Mouse (Mus musculus): ENCODE data around the gene Zfhx3. TPM values are rescaled to one million over a fixed set of nuclear protein-coding genes. Genes with fewer than 3 reads are reported as not detected.

Gene Zfhx3
- total and polyA plus RNA-seq, 3 experiments = 0.23 to 2.5 TPM; not detected in 1

DNA sequence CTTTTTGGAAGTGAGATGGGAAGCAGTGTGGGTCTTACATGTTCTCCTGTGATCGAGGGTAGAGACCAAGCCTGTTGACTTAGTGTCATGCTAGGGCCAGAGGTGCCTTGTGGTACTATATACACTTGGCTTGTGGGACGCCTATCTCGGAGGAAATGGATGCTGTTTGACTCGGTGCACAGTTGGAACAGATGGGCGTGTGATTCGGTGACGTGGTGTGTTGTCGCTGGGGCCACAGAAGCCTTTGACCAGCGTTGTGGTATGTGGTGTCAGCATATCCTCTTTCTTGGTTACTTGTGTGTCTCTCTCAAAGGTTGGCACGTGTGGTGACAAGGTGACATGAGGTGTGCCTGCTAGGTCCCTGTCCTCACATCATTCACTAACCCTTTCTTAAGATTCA, 795.7 kb downstream of the Zfhx3 start:
- Histone ChIP-seq H3K27me3 (ENCODE audit: control insufficient read depth in 1 of 2, insufficient read depth in 2 of 2, low read length in 2 of 2) (no peaks in the 10 kb centered on the region), H3K27ac (ENCODE audit: control insufficient read depth, low read depth, low read length) (no peak overlapping the region), H3K36me3 (ENCODE audit: control insufficient read depth in 1 of 2, insufficient read depth in 2 of 2, low read length in 2 of 2) (no peaks in the 10 kb centered on the region), H3K9ac (ENCODE audit: control insufficient read depth, low read depth, low read length, poor library complexity, severe bottlenecking) (no peak overlapping the region), H3K9me3 (replicated peaks; ENCODE audit: insufficient read depth, low read length) (no peaks in the 10 kb centered on the region), H3K4me1 (ENCODE audit: control insufficient read depth in 1 of 2, insufficient read depth in 2 of 2, low read length in 2 of 2) (no peaks in the 10 kb centered on the region), H3K79me2 (ENCODE audit: control insufficient read depth, insufficient read depth, low read length, poor library complexity) (no peaks in the 10 kb centered on the region), H3K4me3 (ENCODE audit: control insufficient read depth in 1 of 2, insufficient read depth in 1 of 2, low read depth in 2 of 2, low read length in 2 of 2) (no peak overlapping the region)
- no peak for DNase-seq (ENCODE audit: low read depth, low spot score)
- no peak for TF ChIP-seq GATA1 (IDR thresholded peaks at IDR 0.05; ENCODE audit: low read depth, low read length)
- no peak for TF ChIP-seq POLR2A (IDR thresholded peaks at IDR 0.05; ENCODE audit: control insufficient read depth in 1 of 2, insufficient read depth in 1 of 2, low read depth in 1 of 2, low read length in 2 of 2, poor library complexity in 1 of 2)
- no peak for TF ChIP-seq SIN3A (IDR thresholded peaks at IDR 0.05; ENCODE audit: low read length)
- TF ChIP-seq NELFE (IDR thresholded peaks at IDR 0.05; ENCODE audit: low read depth, low read length) = no peak
- TF ChIP-seq EP300 (IDR thresholded peaks at IDR 0.05; ENCODE audit: low read depth in 1 of 2, low read length in 2 of 2) = no peak

DNA sequence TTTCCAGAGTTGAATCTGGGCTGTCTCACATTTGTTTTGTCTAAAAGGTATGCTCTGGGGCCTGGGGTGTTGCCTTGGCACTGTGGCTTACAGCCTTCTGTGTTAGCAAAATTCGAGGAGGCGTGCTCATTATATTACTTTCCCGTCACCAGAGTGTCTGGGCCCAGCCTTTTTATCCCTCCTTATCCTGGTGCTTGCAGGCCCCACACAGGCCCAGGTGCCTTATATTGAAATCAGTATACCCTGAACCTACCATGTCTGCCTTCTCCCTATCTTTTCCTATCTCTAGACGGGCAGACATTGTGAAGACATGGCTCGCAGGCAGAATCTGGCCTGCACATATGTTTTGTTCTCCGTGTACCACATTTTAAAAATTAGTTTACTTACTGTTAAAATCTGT, 797.1 kb downstream of the Zfhx3 start:
- Histone ChIP-seq H3K27me3 (ENCODE audit: control insufficient read depth in 1 of 2, insufficient read depth in 2 of 2, low read length in 2 of 2) (no peaks in the 10 kb centered on the region), H3K9ac (ENCODE audit: control insufficient read depth, low read depth, low read length, poor library complexity, severe bottlenecking) (no peak overlapping the region), H3K4me1 (ENCODE audit: control insufficient read depth in 1 of 2, insufficient read depth in 2 of 2, low read length in 2 of 2) (no peaks in the 10 kb centered on the region), H3K36me3 (ENCODE audit: control insufficient read depth in 1 of 2, insufficient read depth in 2 of 2, low read length in 2 of 2) (no peaks in the 10 kb centered on the region), H3K9me3 (replicated peaks; ENCODE audit: insufficient read depth, low read length) (no peaks in the 10 kb centered on the region), H3K27ac (ENCODE audit: control insufficient read depth, low read depth, low read length) (no peak overlapping the region), H3K79me2 (ENCODE audit: control insufficient read depth, insufficient read depth, low read length, poor library complexity) (no peaks in the 10 kb centered on the region), H3K4me3 (ENCODE audit: control insufficient read depth in 1 of 2, insufficient read depth in 1 of 2, low read depth in 2 of 2, low read length in 2 of 2) (no peak overlapping the region)
- TF ChIP-seq TBP (IDR thresholded peaks at IDR 0.05; ENCODE audit: low read depth, low read length) = no peak
- TF ChIP-seq RAD21 (IDR thresholded peaks at IDR 0.05; ENCODE audit: low read depth, low read length) = no peak
- no peak for TF ChIP-seq POLR2AphosphoS5 (IDR thresholded peaks at IDR 0.05; ENCODE audit: borderline replicate concordance, low read depth, low read length)
- no peak for TF ChIP-seq POLR2A (IDR thresholded peaks at IDR 0.05; ENCODE audit: control insufficient read depth in 1 of 2, insufficient read depth in 1 of 2, low read depth in 1 of 2, low read length in 2 of 2, poor library complexity in 1 of 2)
- DNase-seq (ENCODE audit: low read depth, low spot score) = no peak

DNA sequence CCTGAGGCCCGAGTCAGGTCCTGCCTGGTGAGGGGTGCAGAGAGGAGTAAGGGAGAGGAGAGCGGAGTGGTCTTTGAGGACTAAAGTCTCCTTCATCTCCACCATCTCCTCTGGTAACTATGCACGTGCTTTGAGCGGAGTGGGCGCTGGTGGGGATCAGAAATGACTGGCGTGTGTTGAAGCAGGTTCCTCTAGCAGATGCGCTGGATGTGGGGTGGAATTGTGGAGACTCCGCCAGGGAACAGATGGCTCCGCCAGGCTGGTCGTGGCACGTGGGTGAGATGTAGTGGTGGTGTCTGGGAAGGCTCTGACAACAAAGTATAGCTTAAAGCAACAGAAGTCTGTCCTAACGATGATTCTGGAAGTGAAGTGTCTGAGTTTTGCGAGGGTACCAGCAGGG, 798.0 kb downstream of the Zfhx3 start:
- no peaks in the 10 kb centered on the region for H3K4me1 ChIP-seq (ENCODE audit: control insufficient read depth in 1 of 2, insufficient read depth in 2 of 2, low read length in 2 of 2)
- no peak overlapping the region for H3K9ac ChIP-seq (ENCODE audit: control insufficient read depth, low read depth, low read length, poor library complexity, severe bottlenecking)
- no peak overlapping the region for H3K4me3 ChIP-seq (ENCODE audit: control insufficient read depth in 1 of 2, insufficient read depth in 1 of 2, low read depth in 2 of 2, low read length in 2 of 2)
- TF ChIP-seq KAT2A (conservative IDR thresholded peaks at IDR 0.05; ENCODE audit: low read depth, low read length) = no peak
- no peak for TF ChIP-seq GATA1 (IDR thresholded peaks at IDR 0.05; ENCODE audit: low read depth, low read length)
- TF ChIP-seq UBTF (IDR thresholded peaks at IDR 0.05; ENCODE audit: borderline replicate concordance, insufficient read depth, low read depth, low read length) = no peak
- TF ChIP-seq ETS1 (IDR thresholded peaks at IDR 0.05; ENCODE audit: low read depth, low read length) = no peak
- no peak for TF ChIP-seq CHD1 (IDR thresholded peaks at IDR 0.05; ENCODE audit: low read depth, low read length)
- TF ChIP-seq ZC3H11A (IDR thresholded peaks at IDR 0.05; ENCODE audit: low read depth, low read length) = no peak
- no peak for TF ChIP-seq MAX (IDR thresholded peaks at IDR 0.05; ENCODE audit: low read length)
- no peak for TF ChIP-seq MYC (IDR thresholded peaks at IDR 0.05; ENCODE audit: low read depth, low read length)
- no peak for TF ChIP-seq USF1 (IDR thresholded peaks at IDR 0.05; ENCODE audit: low read depth, low read length)
- TF ChIP-seq SMC3 (IDR thresholded peaks at IDR 0.05; ENCODE audit: low read depth, low read length) = no peak
- no peak for TF ChIP-seq RAD21 (IDR thresholded peaks at IDR 0.05; ENCODE audit: low read depth, low read length)
- TF ChIP-seq HCFC1 (IDR thresholded peaks at IDR 0.05; ENCODE audit: low read depth, low read length) = no peak
- TF ChIP-seq RCOR1 (IDR thresholded peaks at IDR 0.05; ENCODE audit: low read depth, low read length) = no peak
- no peak for TF ChIP-seq ZKSCAN1 (IDR thresholded peaks at IDR 0.05; ENCODE audit: low read depth, low read length)
- no peaks in the 10 kb centered on the region for H3K36me3 ChIP-seq (ENCODE audit: control insufficient read depth in 1 of 2, insufficient read depth in 2 of 2, low read length in 2 of 2)
- DNase-seq (ENCODE audit: low read depth, low spot score) = no peak
- H3K27me3 ChIP-seq (ENCODE audit: control insufficient read depth in 1 of 2, insufficient read depth in 2 of 2, low read length in 2 of 2) = no peaks in the 10 kb centered on the region
- no peak overlapping the region for H3K27ac ChIP-seq (ENCODE audit: control insufficient read depth, low read depth, low read length)
- H3K79me2 ChIP-seq (ENCODE audit: control insufficient read depth, insufficient read depth, low read length, poor library complexity) = no peaks in the 10 kb centered on the region
- H3K9me3 ChIP-seq (replicated peaks; ENCODE audit: insufficient read depth, low read length) = no peaks in the 10 kb centered on the region

Data from MEL (cell line).